Mouse (Mus musculus) heart, adult 18-20 months (tissue): ENCODE data around the gene Bdnf. TPM values are rescaled to one million over a fixed set of nuclear protein-coding genes. Genes with fewer than 3 reads are reported as not detected.

Experiments
- DNase-seq, 2 experiments: peaks; one replicate each; pipeline ENCODE4 v3.0.0; 2021 to 2022; ENCODE audit warnings: mixed read lengths in 1 of 2
- long read RNA-seq, 2 experiments: library from polyadenylated mRNA; stranded (forward); transcript quantifications; one replicate each; pipeline ENCODE4 v2.0.0; 2021
- total RNA-seq, 2 experiments: library from RNA; stranded (reverse); gene quantifications; 2 replicates each; pipeline ENCODE4 v1.2.3; 2021

The Bdnf gene
- total RNA-seq = 1 to 10 TPM; 3.2 to 4.1 TPM
- long read RNA-seq, experiment 1, transcript Bdnf-205 (2 exons, 3,973 nt) = major isoform, 10 of 10 reads
- long read RNA-seq, experiment 1, partial matches to known transcripts = 0 of 10 reads
- long read RNA-seq, experiment 1, other reads (novel, unspliced or antisense) = 0 of 10 reads
- long read RNA-seq, experiment 2, partial matches to known transcripts = 0 of 1 reads
- long read RNA-seq, experiment 2, other reads (novel, unspliced or antisense) = 0 of 1 reads

DNA sequence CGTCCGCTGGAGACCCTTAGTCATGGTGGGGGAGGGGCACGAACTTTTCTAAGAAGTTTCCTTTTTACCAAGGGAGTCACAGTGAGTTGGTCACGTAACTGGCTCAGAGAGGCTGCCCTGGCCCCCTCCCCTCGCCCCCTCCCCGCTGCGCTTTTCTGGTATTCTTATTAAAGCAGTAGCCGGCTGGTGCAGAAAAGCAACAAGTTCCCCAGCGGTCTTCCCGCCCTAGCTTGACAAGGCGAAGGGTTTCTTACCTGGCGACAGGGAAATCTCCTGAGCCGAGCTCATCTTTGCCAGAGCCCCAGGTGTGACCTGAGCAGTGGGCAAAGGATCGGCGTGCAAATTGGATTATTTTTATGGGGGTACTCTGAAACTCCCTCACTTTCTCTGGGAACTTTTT lies at the start of gene Bdnf:
TSS of gene Bdnf (plus strand) at position 169 of the 400 bp plus-strand sequence.
- DNase-seq = no peak

DNA sequence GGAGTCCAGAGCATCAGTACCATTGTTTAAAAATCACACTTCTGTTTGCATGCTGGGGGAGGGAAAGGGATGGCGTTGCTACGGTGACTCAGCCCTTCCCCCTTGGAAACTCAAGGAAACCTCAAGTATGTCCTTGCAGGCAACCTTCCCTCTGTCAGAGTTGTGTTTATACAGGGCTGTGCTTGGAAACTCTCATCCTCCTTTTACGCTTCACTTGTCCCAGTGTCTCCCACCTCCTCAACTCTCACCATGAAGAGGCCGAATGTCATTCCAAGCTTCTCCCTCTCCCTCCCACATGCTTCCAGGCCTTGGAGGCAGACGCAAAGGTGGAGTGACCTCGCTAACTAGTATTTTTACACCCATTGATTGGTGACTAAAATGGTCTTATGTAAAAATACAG lies 47.6 kb upstream of the Bdnf start:
- no peak for DNase-seq

DNA sequence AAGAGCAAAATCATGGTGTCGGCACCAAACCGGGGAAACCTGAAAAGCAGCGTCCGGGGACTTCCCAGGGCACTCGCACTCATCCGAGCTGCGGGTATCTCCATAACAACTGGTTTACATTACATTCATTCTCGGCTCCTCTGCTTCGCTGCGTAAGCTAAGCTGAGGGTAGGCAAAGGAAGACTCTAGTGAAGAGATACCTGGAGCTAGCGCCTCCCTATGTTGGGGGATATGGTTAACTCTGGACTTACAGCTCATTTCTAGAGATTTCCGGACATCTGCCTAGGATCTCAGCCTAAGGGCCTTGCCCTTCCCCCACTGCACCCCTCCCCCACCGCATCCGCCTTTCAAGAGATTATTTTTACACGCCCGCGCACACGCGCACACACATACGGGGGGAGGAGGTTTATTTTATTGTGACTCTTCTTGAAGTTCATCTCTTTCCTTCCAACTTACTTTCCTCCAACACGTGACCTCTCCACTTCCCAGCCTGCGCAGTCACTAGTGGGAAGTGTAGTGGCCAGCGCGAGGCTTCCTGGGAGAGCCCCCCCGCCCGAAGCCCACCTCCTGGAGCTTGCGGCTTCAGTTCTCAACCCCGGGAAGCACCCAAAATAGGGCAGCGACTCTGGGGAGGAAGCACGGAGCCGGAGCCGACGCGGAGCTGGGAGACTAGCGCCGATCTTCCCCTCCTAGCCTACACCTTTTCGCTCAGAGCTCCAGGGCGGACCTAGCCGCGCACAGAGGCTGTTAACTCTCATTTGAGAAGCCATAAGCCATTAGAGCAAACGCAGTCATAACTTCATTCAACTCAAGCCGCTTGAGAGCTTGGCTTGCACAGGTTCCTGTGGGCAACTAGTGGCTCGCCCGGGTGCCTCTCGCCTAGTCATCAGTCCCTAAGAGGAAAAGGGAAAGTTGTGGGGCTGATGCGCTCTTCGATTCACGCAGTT lies 718 bp upstream of the Bdnf start:
- no peak for DNase-seq

DNA sequence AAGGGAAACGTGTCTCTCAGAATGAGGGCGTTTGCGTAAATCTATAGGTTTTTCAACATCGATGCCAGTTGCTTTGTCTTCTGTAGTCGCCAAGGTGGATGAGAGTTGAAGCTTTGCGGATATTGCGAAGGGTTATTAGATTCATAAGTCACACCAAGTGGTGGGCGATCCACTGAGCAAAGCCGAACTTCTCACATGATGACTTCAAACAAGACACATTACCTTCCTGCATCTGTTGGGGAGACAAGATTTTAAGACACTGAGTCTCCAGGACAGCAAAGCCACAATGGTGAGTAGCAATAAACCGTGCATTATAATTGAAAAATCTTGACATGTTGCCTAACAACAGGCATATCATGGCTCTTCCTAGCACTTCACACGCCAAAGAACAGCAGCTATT lies 551 bp downstream of the Bdnf start:
- DNase-seq = no peak

DNA sequence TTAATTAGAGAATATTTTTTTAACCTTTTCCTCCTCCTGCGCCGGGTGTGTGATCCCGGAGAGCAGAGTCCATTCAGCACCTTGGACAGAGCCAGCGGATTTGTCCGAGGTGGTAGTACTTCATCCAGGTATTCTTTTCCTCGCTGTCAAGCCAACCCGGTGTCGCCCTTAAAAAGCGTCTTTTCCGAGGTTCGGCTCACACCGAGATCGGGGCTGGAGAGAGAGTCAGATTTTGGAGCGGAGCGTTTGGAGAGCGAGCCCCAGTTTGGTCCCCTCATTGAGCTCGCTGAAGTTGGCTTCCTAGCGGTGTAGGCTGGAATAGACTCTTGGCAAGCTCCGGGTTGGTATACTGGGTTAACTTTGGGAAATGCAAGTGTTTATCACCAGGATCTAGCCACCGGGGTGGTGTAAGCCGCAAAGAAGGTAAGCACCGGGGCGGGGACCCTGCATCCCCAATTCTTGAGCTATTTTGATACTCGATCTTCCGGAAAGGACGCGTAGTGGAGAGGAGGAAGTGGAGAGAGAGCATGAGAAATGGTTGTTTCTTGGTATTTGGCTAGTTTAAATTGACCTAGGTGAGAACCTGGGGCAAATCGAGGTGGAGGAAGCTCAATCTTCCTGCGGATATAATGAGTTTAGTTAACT lies 1.6 kb downstream of the Bdnf start:
- DNase-seq = peak in 1 of 2 experiments; percentile 63

DNA sequence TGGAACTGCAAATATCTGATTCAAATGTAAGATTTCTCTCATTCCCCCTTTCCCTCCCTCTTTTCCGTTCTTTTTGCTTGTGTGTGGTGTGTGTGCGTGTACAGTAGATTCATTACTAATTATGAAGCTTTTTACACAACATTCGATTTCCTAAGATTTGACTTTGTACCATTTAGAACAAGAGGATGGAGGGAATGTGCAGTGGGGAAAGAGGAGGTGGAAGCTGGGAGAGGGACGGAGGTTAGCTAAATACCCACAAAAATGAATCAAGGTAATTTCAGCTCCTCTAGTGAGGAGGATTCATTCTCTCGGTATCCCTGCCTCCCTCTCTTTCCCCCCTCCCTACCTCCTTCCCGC lies 2.1 kb downstream of the Bdnf start:
- no peak for DNase-seq

DNA sequence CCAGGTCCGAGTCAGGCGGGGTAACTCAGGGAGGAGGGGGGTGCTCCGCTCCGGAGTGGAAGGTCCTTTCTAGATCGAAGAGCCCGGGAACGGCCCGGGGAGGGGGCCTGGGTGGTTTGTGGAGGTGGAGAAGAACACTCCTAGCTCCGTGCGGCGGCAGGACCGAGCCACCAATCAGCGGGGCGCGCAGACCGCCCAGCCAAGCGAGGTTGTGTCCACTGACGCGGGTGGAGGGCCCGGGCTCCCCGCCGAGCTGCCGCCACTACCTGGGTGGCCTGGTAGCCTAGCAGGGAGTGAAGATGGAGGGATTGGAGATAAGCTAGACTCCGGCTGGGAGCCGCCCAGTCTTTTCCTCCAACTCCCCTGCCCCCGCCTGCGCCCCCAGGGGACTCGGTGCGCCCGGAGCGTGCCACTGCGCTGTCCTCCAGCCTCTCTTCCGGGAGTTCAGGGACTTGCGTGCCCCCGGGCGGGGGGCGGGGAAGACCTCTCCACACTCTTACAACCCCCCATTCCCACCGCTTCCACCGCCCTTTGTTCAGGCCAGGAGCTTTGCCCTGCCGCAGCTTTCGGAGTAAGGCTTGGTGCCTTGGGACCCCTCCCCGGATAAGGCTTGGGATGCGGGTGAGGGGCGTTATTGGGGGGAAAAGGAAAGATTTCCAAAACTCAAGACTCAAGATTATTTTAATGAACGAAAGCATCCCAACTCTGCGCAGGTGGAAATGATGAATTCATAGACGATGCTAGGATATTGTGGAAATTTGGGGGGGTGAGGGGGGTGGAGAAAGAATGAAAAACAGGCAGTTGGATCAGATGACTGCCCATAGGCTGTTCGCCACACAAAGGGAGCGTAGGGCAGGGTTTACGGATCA lies 3.0 kb downstream of the Bdnf start:
- DNase-seq = no peak

DNA sequence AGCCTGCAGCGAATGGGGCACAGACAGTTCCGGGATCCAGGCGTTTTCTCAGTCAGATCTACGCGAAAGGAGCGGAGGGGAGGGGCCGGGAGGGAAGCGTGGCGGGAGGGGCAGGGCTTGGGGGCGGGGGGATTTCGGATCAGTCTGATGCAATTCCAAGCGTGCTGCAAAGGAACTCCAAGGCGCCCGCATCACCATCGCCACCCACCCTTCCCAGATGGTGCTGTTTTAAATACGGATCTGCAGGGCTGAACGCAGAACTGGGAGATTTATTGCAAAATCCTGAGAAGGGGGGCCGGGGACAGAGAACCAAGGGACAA lies 3.5 kb downstream of the Bdnf start:
- peak; percentile 10 to 19 for DNase-seq

DNA sequence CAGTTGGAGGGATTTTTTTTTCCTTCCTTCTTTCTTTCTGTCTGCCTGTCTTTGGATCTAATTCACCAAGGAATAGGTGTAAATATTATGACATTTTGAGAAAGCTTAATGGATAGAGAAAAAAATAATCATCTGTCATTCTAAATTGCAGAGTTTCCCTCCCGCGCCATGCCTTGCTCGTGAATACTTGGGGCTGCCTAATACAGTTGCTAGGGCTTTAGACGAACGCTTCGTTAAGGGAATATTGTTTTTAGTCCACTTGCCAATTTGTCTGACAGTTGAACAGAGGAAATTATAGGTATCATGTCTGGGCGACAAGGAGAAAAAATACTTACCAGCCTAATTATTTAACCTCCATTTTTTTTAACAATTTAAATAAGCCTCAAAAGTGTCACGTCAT lies 4.0 kb downstream of the Bdnf start:
- DNase-seq = no peak

DNA sequence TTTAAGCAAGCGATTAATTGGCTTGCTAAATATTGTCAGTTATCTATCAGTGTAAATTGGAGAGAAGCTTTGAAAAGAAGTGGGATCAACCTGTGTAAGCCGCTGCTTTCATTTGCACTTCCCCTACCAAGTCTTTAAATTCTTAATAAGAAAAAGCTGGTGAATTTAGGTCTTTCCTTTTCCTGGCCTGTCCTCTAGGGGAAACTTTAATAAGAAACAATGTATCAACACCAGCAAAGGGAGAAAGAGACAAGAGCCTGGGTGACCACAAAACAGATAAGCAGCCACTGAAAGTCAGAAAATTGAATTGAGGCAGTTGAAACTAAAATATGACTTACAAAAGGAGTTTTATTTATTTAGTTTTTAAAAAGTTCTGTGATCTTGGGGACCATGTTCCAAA lies 4.9 kb downstream of the Bdnf start:
- DNase-seq = no peak

DNA sequence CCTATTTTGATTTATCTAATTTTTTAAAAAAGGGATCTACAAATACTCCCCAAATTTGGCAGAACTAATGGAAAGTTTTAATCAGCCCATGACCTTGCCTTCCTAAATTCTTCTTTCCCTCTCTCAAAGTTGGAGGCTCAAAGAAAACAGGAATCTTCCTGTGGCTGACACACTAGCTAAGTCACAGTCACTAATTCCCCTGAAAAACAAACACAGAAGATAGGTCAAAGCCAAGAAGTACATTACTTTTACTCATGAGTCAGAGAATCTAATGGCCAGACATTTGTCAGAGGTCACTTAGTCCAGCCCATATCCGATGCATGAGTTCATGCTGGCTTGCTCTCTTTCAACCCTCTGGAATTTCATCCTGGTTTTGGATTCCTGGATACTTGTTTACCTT lies 6.6 kb downstream of the Bdnf start:
- no peak for DNase-seq

DNA sequence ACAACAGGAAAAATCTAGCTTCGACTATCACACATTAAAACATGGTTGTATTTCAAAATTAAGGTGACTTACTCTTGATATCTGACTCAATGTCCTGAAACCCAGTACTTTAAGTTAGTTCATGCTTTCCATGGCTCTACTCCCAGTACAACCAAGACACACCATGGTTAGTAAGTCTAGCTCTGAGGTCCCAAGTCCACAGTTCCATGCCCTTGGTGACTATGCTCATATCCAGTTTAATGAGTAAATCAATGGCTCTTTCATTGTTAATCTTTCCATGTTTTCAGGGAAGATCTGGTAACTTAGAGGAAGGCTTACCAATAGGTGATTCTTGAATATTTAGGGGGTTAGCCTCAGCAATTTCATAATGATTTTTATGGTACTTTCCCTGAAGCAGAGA lies 14.2 kb downstream of the Bdnf start:
- no peak for DNase-seq

DNA sequence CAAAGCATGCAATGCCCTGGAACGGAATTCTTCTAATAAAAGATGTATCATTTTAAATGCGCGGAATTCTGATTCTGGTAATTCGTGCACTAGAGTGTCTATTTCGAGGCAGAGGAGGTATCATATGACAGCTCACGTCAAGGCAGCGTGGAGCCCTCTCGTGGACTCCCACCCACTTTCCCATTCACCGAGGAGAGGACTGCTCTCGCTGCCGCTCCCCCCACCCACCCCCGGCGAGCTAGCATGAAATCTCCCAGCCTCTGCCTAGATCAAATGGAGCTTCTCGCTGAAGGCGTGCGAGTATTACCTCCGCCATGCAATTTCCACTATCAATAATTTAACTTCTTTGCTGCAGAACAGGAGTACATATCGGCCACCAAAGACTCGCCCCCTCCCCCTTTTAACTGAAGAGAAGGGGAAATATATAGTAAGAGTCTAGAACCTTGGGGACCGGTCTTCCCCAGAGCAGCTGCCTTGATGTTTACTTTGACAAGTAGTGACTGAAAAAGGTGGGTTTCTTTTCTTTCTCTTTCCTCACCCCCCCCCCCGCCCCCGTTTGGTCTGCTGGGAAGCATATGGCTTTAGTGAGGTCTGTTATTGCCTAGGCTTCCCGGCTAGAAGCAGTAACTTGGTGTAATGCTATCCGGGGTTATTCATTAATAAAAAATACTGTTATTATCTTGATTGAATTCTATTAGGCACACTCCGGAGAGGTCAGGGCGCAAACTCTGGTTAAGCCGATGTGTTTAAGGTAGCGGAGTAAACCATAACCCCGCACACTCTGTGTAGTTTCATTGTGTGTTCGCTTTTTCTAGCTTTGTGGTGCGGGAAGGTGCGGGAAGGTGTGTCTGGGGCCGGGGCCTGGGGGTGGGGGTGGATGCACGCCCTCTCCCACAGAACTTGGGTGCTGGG lies 18.0 kb downstream of the Bdnf start:
- DNase-seq = peak; percentile 17 to 21

DNA sequence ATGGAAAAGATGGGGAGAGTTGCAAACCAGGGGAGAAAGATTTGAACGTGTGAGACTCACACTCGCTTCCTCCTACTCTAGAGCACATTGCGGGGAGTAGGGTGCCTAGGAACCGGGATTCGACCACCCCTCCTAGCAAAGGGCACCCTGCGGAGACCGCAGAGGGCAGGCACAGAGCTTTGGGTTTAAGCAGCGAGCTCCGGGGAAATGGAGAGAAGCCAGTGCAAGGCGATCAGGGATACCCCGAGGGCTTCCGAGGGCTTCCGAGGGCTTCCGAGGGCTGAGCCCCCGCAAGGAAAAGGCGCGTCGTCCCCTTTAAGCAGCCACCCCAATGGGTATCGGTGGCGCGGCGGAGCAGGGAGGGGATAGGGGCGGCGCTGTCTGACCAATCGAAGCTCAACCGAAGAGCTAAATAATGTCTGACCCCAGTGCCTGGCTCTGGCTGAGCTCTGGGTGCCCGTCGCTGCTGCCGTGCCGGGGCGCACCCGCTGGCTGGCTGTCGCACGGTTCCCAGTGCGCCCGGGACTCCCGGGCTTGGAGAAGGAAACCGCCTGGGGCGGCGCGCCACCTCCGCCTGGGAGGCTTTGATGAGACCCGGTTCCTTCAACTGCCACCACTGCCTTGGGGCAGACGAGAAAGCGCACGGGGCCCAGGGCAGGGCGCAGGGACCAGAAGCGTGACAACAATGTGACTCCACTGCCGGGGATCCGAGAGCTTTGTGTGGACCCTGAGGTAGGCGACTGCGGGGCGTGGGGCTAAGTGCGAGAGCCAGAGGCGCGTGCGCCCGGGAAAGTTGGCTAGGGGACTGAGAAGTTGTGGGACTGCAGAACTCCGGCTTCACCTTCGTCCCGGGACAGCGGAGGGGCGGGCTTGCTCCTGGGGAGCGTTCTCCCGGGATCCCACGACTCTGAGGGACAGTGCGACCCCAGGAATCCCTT lies 18.9 kb downstream of the Bdnf start:
- peak; percentile 59 to 69 for DNase-seq

DNA sequence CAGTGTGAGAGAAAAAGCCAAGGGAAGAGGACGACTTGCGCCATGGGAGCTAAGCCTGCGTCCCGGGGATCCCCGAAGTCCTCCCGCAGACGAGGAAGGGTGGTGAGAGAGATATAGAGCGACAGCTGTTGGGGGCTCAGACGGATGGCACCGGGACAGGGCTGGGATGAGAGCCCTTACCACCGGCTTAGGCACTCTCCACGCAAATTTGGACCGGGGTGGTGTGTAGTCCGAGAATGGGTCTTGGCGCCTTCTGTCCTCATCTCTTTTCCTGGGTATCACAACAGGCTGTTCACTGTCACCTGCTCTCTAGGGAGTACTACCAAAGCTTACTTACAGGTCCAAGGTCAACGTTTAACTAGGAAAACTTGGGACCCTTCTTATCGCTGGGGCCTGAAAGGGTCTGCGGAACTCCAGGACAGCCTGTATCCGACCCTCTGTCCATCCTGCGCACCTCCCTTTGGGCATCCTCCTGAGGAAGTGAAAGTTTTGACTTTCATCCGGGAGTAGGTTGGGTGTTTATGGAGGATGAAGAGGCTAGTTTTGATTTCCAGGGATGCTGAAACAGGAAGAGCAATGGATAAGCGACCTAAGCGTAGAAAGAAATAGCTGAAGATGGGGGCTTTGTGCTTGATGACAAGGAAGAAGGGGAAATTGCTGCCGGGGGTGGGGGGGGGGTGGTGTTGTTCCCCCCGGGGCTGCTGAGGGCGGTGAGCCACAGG lies 19.8 kb downstream of the Bdnf start:
- no peak for DNase-seq

DNA sequence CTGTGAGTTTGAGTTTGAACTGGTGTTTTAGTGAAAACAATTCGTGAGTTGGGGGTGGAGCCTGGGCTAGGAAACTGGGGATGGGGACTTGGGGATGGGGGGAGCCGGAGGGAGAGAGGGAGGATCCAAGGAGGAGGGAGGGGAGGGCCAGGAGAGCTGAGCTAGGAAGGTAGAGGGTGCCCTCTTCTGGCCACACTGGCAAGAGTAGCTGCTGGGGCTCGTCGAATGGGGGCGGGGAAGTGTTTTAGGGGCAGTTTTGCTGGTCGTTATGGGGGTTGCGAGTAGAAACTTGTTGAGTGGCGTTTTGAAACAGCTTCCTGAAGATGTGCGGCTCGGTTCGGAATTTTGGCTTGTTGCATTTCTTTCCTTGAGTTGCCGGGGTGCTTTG lies 20.3 kb downstream of the Bdnf start:
- peak; percentile 66 to 79 for DNase-seq

DNA sequence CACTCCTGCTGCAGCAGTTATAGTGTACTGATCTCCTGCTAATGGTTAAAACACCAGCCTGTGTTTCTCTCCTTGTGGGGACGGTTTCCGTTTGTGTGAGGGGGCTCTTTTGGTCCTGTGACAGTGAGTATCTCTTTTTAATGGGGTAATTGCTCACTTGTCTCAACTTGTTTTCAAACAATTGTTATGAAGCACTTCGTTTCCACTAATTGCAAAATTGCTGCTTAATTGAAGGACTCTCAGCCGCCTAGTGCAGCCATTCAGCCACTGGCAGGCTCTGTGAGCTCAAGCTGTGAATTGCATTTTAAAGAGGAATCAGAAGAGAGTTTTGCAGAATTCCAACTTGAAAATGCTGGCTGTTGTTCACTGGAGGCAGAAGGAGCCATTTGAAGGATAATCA lies 22.7 kb downstream of the Bdnf start:
- no peak for DNase-seq

DNA sequence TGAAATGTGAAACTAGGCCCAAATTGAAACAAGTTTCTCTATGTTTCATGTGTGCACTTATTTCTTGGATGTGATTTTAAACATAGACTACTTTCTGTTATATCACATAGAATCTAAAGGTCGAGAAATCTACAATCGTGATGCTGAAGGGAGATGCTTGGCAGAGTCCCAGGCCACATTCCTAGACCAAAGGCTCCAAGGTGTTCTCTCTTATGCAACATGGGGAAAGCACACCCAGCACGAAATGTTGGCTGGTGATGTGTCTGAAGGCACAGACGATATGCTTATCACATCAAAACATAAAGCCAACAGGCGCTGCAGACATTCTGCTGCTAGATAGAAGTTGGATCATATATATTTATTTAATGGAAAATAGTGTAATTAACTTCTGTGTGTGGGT lies 25.8 kb downstream of the Bdnf start:
- DNase-seq = no peak

DNA sequence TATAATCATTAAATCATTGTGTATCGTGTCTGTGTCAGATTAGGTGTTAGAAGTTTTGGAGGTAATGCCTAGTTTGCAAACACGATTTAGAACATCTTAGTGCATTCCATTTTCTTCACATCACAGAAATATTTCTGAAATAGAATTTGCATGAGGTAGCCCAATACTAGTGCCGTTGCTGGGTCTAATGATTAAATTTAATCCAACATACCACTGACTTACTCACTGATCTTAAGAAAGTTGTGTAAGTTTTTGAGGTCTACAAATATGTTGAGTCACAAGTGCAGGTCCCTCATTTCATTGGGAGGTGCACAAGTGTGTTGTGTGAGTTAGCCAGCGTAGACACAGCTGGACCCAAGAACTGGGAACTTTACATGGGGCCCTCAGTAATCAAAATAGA lies 29.1 kb downstream of the Bdnf start:
- DNase-seq = no peak

DNA sequence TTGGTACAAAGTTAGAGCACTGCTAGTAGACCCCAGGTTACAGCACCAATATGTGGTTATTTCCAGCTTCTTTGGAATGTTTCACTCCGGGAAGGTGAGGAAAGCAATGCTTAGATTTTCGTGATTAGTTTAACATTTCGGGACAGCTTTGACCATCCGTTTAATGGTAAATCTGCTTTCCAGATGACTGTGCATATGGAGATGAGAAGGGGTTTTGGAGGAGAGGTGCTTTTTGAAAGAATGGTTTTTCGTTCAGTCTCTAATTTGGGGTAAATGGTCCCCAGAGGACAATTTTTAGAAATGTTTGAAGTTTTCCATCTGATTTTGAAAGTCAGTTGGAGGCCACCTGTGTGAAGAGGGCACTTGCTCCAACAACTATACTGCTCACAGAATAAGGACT lies 29.6 kb downstream of the Bdnf start:
- DNase-seq = no peak
